Comparison of ENCODE assay signal across 24 mouse cellular contexts in genomic region chr4:131558513-131558912, GRCm38 (mm10).
A peak's percentile ranks its signal among the peaks of the same experiment; 100 is the strongest.
DNase-seq lines count a peak whose midpoint lies in the region; ATAC-seq and TF ChIP-seq lines count a peak whose summit lies in the region.
"Had no signal": no experiment of that assay in that cellular context is flagged by ENCODE, and none has a peak within 500 bp of the region (broad histone marks: within the 10 kb centered on the region; RNA-seq: fewer than 3 reads in every experiment).

No protein-coding gene starts in this region.

- no peaks in the 10 kb centered on the region for H3K36me3 ChIP-seq in liver, adult 2 months (ENCODE audit: control insufficient read depth, insufficient read depth, low read length)
- H3K36me3 ChIP-seq in thymus, adult 2 months (ENCODE audit: control insufficient read depth, insufficient read depth, low read length), result no peaks in the 10 kb centered on the region
- H3K36me3 ChIP-seq: embryonic facial prominence, embryonic 10.5 days; embryonic facial prominence, embryonic 13.5 days; forebrain, embryonic 10.5 days; hindbrain, embryonic 12.5 days; hindbrain, embryonic 15.5 days had no signal

- no peaks in the 10 kb centered on the region for H3K79me2 ChIP-seq in liver, adult 2 months (ENCODE audit: control insufficient read depth, insufficient read depth, low read length)

- H3K27ac ChIP-seq in cerebellum, adult 2 months (ENCODE audit: insufficient read depth, low read length), result no peak overlapping the region
- no peak overlapping the region for H3K27ac ChIP-seq in liver, adult 2 months (replicated peaks; ENCODE audit: insufficient read depth, low read depth, low read length)
- H3K27ac ChIP-seq in thymus, adult 2 months (ENCODE audit: control insufficient read depth, insufficient read depth, low read length), result no peak overlapping the region
- H3K27ac ChIP-seq: embryonic facial prominence, embryonic 10.5 days; embryonic facial prominence, embryonic 13.5 days; forebrain, embryonic 10.5 days; forebrain, embryonic 13.5 days; hindbrain, embryonic 12.5 days; hindbrain, embryonic 15.5 days had no signal

- no peak overlapping the region for H3K9ac ChIP-seq in liver, adult 2 months (ENCODE audit: low read depth, low read length)
- H3K9ac ChIP-seq: embryonic facial prominence, embryonic 13.5 days; forebrain, embryonic 13.5 days; hindbrain, embryonic 12.5 days; hindbrain, embryonic 15.5 days had no signal

- no peaks in the 10 kb centered on the region for H3K27me3 ChIP-seq in cerebellum, adult 2 months (ENCODE audit: control insufficient read depth, insufficient read depth, low read length)
- no peaks in the 10 kb centered on the region; the same call in 1 of the 2 replicates for H3K27me3 ChIP-seq in liver, adult 2 months (ENCODE audit: control insufficient read depth, insufficient read depth, low read length)
- no peaks in the 10 kb centered on the region for H3K27me3 ChIP-seq in thymus, adult 2 months (ENCODE audit: control insufficient read depth, insufficient read depth, low read length)
- H3K27me3 ChIP-seq: forebrain, embryonic 13.5 days; hindbrain, embryonic 12.5 days; hindbrain, embryonic 15.5 days had no signal

- 26% methylated on average over 5 of the region's 5 CpGs for WGBS in cerebellum, adult 2 months
- WGBS in liver, adult 2 months, result 72% methylated on average over 5 of the region's 5 CpGs
- WGBS in thymus, adult 2 months, result 95% methylated on average over 5 of the region's 5 CpGs

- ATAC-seq in cerebellum, adult (ENCODE audit: insufficient number of reproducible peaks, low FRiP score, low TSS enrichment), result no peak
- no peak for ATAC-seq in erythroid progenitor cell, adult 5-6 weeks (replicated peaks; ENCODE audit: low FRiP score, poor library complexity, severe bottlenecking)
- ATAC-seq: CD4-positive, CD25-positive, alpha-beta regulatory T cell, adult 4 months; forebrain, embryonic 13.5 days; forebrain, embryonic 16.5 days; intestine, postnatal 0 days had no signal

- H3K4me3 ChIP-seq in cerebellum, adult 2 months (replicated peaks; ENCODE audit: insufficient read depth, low read depth, low read length), result no peak overlapping the region
- H3K4me3 ChIP-seq in liver, adult 2 months (ENCODE audit: insufficient read depth, low read depth, low read length), result no peak overlapping the region
- H3K4me3 ChIP-seq in thymus, adult 2 months (ENCODE audit: control insufficient read depth, insufficient read depth, low read length), result no peak overlapping the region
- H3K4me3 ChIP-seq: embryonic facial prominence, embryonic 10.5 days; embryonic facial prominence, embryonic 13.5 days; erythroblast, embryonic 14.5 days; forebrain, embryonic 10.5 days; forebrain, embryonic 13.5 days; hindbrain, embryonic 12.5 days; hindbrain, embryonic 15.5 days had no signal

- H3K4me1 ChIP-seq in cerebellum, adult 2 months (ENCODE audit: control insufficient read depth, insufficient read depth, low read length), result peaks cover 2% of the 10 kb centered on the region; the same call in 1 of the 2 replicates
- H3K4me1 ChIP-seq in liver, adult 2 months (ENCODE audit: control insufficient read depth, insufficient read depth, low read length), result no peaks in the 10 kb centered on the region
- H3K4me1 ChIP-seq in thymus, adult 2 months (replicated peaks; ENCODE audit: control insufficient read depth, insufficient read depth, low read length), result no peaks in the 10 kb centered on the region
- H3K4me1 ChIP-seq: embryonic facial prominence, embryonic 10.5 days; embryonic facial prominence, embryonic 13.5 days; forebrain, embryonic 10.5 days; forebrain, embryonic 13.5 days; hindbrain, embryonic 12.5 days; hindbrain, embryonic 15.5 days had no signal

- DNase-seq in cerebellum, adult 2 months, result peak; percentile 37 to 59
- peak; percentile 1 for DNase-seq in liver, adult 2 months (ENCODE audit: extremely low read depth, low read depth, low spot score)
- DNase-seq in liver, result no peak
- DNase-seq in cerebellum, postnatal 14 days, result peak; percentile 60 to 80
- DNase-seq in thymus, adult 2 months, result no peak
- DNase-seq: adrenal gland, adult 2 months; adrenal gland, postnatal 14 days; embryo, embryonic 11 days; gastrocnemius, postnatal 10 days; gastrocnemius, postnatal 36 days; heart, adult 11 months; kidney, adult 2 months had no signal

- no peak for TF ChIP-seq POLR2A in cerebellum, adult 2 months (IDR thresholded peaks at IDR 0.05; ENCODE audit: borderline replicate concordance, insufficient read depth, low read length)
- TF ChIP-seq POLR2A in liver, adult 2 months (IDR thresholded peaks at IDR 0.05; ENCODE audit: extremely low read depth, insufficient read depth, low read length), result no peak
- TF ChIP-seq POLR2A in thymus, adult 2 months (IDR thresholded peaks at IDR 0.05; ENCODE audit: control insufficient read depth, extremely low read depth, insufficient read depth, low read length, poor library complexity), result no peak

- no peak for TF ChIP-seq CTCF in cerebellum, adult 2 months (IDR thresholded peaks at IDR 0.05; ENCODE audit: borderline replicate concordance, insufficient read depth, low read depth, low read length)
- no peak for TF ChIP-seq CTCF in liver, adult 2 months (IDR thresholded peaks at IDR 0.05; ENCODE audit: low read depth, low read length)
- TF ChIP-seq CTCF in thymus, adult 2 months (IDR thresholded peaks at IDR 0.05; ENCODE audit: borderline replicate concordance, control insufficient read depth, extremely low read depth, insufficient read depth, low read length, poor library complexity), result no peak

Comparison
In these comparisons a context has a peak if more than half of its experiments do, and no peak if none do; other contexts are left out.
1. DNase-seq: peak in cerebellum, adult 2 months (2 of 2), liver, adult 2 months (single experiment) and cerebellum, postnatal 14 days (2 of 2); none in liver (single experiment) and thymus, adult 2 months (single experiment).